Mouse (Mus musculus): ENCODE data around the gene Creb5.

DNA sequence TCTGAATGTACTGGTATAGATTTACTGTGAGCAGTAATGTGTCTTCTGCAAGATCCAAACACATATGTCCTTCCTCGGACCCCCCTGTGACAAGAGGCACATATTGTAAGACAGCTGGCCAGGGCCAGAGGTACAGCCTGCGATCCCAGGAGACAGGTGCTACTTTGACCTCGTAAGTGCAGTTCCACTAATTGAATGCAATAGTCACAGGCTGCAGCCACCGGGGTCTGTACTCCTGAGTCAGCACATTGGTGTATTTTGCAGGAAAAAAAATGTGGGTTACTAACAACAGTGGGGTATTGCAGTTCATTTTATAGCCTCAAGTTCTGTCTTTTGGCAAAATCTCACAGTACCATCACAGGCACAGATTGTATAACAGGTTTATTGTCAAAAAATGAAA, 110.7 kb downstream of the Creb5 start:
- no peak for TF ChIP-seq CHD2 (IDR thresholded peaks at IDR 0.05; ENCODE audit: low read depth, low read length)
- TF ChIP-seq ZNF384 (IDR thresholded peaks at IDR 0.05; ENCODE audit: low read depth, low read length) = no peak
- TF ChIP-seq MAFK (IDR thresholded peaks at IDR 0.05; ENCODE audit: insufficient read depth, low read depth, low read length) = peak; percentile 60
- TF ChIP-seq ZC3H11A (IDR thresholded peaks at IDR 0.05; ENCODE audit: borderline replicate concordance, low read depth, low read length) = no peak
